Mouse (Mus musculus) neural tube, embryonic 11.5 days (tissue): Measurements from ENCODE around the gene Rfc1. TPM values are rescaled to one million over a fixed set of nuclear protein-coding genes. Genes with fewer than 3 reads are reported as not detected.

ENCODE experiments used
- polyA plus RNA-seq: library from polyadenylated mRNA; unstranded; fragments of >200 nt; fragmentation: Nextera tagmentation; extraction: Ambion mirVana; gene quantifications from 2 replicates; pipeline ENCODE4 v1.2.1, GENCODE M21; 2014

The Rfc1 gene
- polyA plus RNA-seq, 1 experiment from 2014 or later = 77.8 TPM

Other genes with a start within 250 kb of the Rfc1 start
- gene Tmem156, start 243.5 kb downstream of the Rfc1 start, polyA plus RNA-seq = 0.21 and 0.32 TPM in 2 replicates
- 24.6 and 26.9 TPM in 2 replicates for gene Klhl5, start 228.1 kb downstream of the Rfc1 start, polyA plus RNA-seq
- gene Wdr19, start 136.0 kb downstream of the Rfc1 start, polyA plus RNA-seq = 13.8 and 15.6 TPM in 2 replicates
- 0.08 TPM in 1 of 2 replicates, not detected in the other for gene Klb, start 12.6 kb upstream of the Rfc1 start, polyA plus RNA-seq
- gene Rpl9, start 55.8 kb upstream of the Rfc1 start, polyA plus RNA-seq = 856 and 912 TPM in 2 replicates
- gene Lias, start 55.8 kb upstream of the Rfc1 start, polyA plus RNA-seq = 69.2 and 70.0 TPM in 2 replicates
- gene Ugdh, start 100.3 kb upstream of the Rfc1 start, polyA plus RNA-seq = 64.2 and 73.1 TPM in 2 replicates
- gene Gm43552, start 157.2 kb upstream of the Rfc1 start, polyA plus RNA-seq = not detected in 2 replicates
- 92.5 and 102 TPM in 2 replicates for gene Smim14, start 201.5 kb upstream of the Rfc1 start, polyA plus RNA-seq
- 138 and 142 TPM in 2 replicates for gene Ube2k, start 201.6 kb upstream of the Rfc1 start, polyA plus RNA-seq